Mouse (Mus musculus) cerebellum, adult 11 months (tissue): ENCODE data around the gene Gm8947.

Experiments
- DNase-seq: peaks from one replicate; pipeline ENCODE4 v3.0.0; 2022

Gm8947 gene

GRCm38 (mm10) chr1:151228320-151228989, 36.3 kb downstream of the Gm8947 start:
- DNase-seq = no peak

GRCm38 (mm10) chr1:151232346-151232745, 40.2 kb downstream of the Gm8947 start:
- no peak for DNase-seq

GRCm38 (mm10) chr1:151233756-151234155, 41.6 kb downstream of the Gm8947 start:
- DNase-seq = no peak

- no peak for DNase-seq
Observed at GRCm38 (mm10) chr1:151235574-151235973, 43.4 kb downstream of the Gm8947 start.

- DNase-seq = no peak
Observed at GRCm38 (mm10) chr1:151236141-151236930, 44.2 kb downstream of the Gm8947 start.

- DNase-seq = no peak
Observed at GRCm38 (mm10) chr1:151237780-151238179, 45.6 kb downstream of the Gm8947 start.

GRCm38 (mm10) chr1:151243332-151243731, 51.2 kb downstream of the Gm8947 start:
- DNase-seq = no peak
